Mouse (Mus musculus) ovary, postnatal 10 days (tissue): Measurements from ENCODE around the gene Cd151.

ENCODE experiments used
- DNase-seq: peaks from one replicate; pipeline ENCODE4 v3.0.0; 2022; ENCODE audit warnings: low spot score

Cd151 gene

GRCm38 (mm10) chr7:141467230-141468030 is at the start of gene Cd151:
Cd151 (plus strand) TSS chr7:141467392.
- DNase-seq, result no peak

GRCm38 (mm10) chr7:141417731-141418681 is 49.2 kb upstream of the Cd151 start:
- DNase-seq, result no peak

GRCm38 (mm10) chr7:141418970-141419369 is 48.2 kb upstream of the Cd151 start:
- no peak for DNase-seq

DNA sequence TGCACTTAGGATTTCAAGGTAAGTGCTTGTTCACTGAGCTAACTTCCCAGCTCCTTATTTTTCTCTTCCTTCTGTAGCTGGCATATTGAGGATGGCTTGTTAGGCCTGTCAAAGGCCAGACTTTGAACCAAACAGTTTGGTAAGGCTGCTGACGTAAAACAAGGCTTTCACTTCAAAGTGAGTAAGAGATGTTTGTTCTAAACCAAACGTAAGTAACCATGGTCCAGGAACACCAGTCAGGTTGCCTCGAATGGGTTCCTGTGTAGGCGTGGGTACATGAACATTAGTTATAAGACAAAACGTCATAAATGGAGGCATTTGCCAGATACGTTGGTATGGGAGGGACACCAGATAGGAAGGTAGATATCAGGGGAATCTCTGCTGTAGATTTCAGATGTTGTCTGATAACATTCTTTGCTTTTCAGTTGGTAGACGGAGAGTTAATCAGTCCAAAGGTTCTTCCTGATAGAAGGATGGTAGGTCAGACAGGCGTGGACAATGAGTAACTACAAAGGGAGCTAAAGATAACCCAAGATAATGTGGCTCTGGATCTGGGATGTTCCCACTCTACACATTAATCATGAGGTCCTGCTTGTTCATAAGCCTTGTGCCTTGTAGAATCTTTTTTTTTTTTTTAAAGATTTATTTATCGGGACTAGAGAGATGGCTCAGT is 47.0 kb upstream of the Cd151 start:
- DNase-seq, result no peak

DNA sequence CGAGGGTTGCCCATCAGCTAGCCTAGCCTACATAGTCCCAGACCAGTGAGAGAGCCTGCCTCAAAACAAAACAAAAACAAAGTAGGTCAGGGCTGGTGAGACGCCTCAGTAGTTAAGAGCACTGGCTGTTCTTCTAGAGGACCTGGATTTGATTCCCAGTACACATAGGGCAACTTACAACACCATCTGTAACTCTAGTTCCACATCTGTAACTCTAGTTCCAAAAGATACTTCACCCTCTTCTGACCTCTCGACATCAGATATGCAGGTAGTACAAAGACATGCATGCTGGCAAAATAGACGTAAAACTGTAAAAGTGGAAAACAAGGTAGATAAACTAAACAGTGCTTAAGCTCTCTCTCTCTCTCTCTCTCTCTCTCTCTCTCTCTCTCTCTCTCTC is 43.4 kb upstream of the Cd151 start:
- no peak for DNase-seq

- no peak for DNase-seq
These were observed 40.1 kb upstream of the Cd151 start for GRCm38 (mm10) chr7:141426948-141427730.

GRCm38 (mm10) chr7:141428701-141429100 is 38.5 kb upstream of the Cd151 start:
- no peak for DNase-seq

- no peak for DNase-seq
These were observed 37.9 kb upstream of the Cd151 start, which contains the start of gene Cend1 for GRCm38 (mm10) chr7:141429310-141429709. Cend1 (minus strand) TSS chr7:141429491.

- DNase-seq, result no peak
These were observed 37.2 kb upstream of the Cd151 start for GRCm38 (mm10) chr7:141429840-141430584.

GRCm38 (mm10) chr7:141430585-141431240 is 36.5 kb upstream of the Cd151 start:
- no peak for DNase-seq

- no peak for DNase-seq
These were observed 35.6 kb upstream of the Cd151 start for GRCm38 (mm10) chr7:141431434-141432185.

GRCm38 (mm10) chr7:141432186-141432611 is 35.0 kb upstream of the Cd151 start:
- no peak for DNase-seq

DNA sequence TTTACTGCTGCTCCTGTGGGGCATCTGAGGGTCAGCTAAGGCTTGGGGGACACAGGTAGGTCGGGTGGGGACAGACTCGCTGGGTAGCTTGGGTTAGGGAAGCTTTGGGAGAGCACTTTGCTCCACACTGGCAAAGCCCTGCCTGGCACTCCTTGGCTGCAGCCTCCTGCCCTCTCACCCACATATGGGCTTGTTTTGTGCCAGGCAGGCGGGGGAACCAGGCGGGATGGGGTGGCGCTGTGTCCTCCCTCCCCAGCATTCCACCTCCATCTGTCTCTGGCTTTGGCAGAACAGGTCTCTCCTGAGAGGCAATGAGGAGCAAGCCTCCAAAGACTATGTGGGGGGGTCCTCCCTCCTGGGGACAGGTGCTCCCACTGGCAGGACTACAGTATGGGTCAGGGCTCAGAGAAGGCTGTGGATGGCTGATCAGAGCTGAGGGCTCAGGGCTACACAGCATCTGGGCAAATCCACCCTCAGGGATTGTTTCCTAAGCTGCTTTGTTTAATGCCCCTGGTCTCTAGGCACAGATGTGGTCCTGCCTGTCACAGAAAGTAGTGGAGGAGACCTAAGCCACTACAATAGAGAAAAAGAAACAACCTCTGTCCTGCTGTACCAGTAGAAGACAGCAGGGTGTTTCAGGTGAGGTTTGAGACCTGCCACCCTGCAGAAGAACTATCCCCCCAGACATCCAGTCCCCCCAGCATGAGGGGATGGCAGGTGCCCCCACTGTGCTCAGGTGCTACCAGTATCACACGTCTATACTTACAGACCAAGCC is 34.3 kb upstream of the Cd151 start:
- DNase-seq, result no peak

DNA sequence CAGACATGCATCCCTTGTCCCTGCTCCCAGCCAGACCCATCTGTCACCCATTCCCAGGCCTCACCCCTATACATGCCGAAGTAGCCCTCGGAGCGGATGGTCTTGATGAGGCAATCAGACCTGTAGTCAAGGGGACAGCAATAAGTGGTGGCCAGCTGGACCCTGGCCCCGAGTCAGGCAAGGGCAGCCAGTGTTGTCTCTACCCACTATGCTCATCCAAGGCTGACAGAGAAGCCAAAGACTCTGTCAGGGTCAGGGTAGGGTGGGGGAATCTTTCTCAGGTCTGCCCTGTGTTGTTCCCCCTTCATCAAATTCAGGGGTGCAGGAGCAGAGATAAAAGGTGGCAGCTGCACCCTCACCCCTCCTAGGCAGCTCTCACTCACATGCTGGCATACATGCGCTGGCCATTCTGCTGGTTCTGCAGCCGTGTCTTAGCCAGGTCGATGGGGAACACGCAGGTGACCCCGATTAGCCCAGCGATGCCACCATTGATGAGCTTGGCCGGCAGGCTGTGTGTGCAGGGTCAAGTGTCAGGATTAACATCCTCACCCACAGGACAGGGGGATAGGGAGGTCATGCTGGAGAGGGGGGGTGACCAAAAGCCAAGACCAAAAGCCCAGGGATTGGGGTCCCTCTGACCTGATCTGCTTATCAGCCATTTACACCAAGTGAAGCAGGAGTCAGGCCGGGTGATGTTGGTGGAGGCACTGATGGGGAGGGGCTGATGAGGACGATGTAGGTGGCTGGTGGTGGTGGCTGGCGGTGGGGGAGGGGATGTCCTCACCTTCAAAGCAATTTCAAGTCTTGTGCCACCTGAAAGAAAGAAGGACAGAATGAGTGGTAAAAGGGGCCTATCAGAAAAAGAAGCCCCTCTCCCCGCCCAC is 33.4 kb upstream of the Cd151 start:
- DNase-seq, result no peak

DNA sequence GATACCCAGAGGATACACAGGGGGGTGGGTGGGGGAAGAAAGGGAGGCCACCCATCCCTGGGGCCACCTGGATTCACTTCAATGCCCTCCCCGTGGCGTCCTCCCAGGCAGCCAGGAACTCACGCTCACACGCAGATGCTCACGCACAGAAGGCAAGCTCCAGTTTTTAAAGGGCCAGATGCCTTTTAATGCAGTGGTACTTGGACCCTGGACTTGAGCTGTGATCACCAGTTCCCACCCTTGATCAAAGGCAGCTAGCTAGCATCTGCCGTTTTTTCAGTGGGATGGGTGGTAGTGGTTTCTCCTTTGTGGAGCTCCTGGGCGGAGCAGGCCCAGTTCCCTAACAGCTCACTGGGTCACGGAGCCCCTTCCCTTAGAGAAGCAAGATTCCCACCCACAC is 32.7 kb upstream of the Cd151 start:
- DNase-seq, result no peak

DNA sequence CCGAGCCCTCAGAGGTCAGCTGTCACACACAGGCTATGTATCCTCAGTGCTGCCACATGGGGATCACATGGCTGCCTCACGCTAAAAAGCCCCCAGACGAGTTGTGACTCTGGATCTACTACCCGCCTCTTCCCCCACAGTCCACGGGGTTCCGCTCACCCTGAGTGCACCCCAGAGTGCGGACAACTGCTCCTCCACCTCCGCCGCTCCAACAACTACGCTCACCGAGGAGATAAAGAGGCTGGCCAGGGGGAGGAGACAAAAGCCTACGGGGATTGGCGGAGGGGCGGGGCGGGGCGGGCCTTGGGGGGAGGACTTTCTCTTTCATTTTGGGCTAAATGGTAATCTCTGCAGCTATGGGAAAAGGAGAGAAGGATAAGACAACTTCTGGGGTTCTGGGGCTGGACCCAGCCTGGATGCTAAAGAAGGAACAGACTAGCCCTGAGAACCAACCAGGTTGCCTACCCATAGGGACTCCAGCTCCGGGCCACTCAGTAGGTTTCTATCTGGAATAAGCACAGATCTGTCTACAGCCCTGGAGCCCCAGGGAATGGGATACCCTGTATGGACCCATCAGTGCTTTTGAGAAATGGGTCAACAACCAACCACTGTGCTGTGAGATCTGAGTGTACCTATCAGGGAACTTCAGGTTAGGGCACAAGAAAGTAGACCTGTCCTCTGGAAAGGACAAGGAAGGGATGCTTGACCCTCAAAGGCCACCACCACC is 31.9 kb upstream of the Cd151 start:
- no peak for DNase-seq
